Mouse (Mus musculus) midbrain, embryonic 14.5 days (tissue): Measurements from ENCODE around the gene Zfp384. TPM values are rescaled to one million over a fixed set of nuclear protein-coding genes. Genes with fewer than 3 reads are reported as not detected.

Source experiments
- ATAC-seq: fragments of 200-750 bp; cut with Nextera tagmentation; 2 replicates; pipeline ENCODE4 v1.8.0; 2017; ENCODE audit warnings: moderate number of reproducible peaks, moderate library complexity; ENCODE audit not compliant: low FRiP score, low TSS enrichment
- DNase-seq: peaks from one replicate; pipeline ENCODE4 v3.0.0-alpha.2; 2015
- H3K27ac ChIP-seq: fragments of 300-500 bp; sonication (generic); replicated peaks from 2 replicates; pipeline ENCODE4 v1.5.1; 2014; ENCODE audit warnings: mild to moderate bottlenecking, low read depth, low read length, moderate library complexity
- H3K27me3 ChIP-seq: fragments of 300-500 bp; sonication (generic); 2 replicates; pipeline ENCODE4 v1.6.1; 2014; ENCODE audit warnings: low read length, control low read depth, mixed read lengths; ENCODE audit not compliant: control insufficient read depth, insufficient read depth
- H3K36me3 ChIP-seq: fragments of 300-500 bp; sonication (generic); 2 replicates; pipeline ENCODE4 v1.6.1; 2014; ENCODE audit warnings: low read length, control low read depth; ENCODE audit not compliant: control insufficient read depth, insufficient read depth
- H3K4me1 ChIP-seq: fragments of 300-500 bp; sonication (generic); 2 replicates; pipeline ENCODE4 v1.6.1; 2014; ENCODE audit warnings: mild to moderate bottlenecking, antibody characterized with exemption, low read length, control low read depth; ENCODE audit not compliant: control insufficient read depth, insufficient read depth
- H3K4me2 ChIP-seq: fragments of 300-500 bp; sonication (generic); 2 replicates; pipeline ENCODE4 v1.6.1; 2014; ENCODE audit warnings: mild to moderate bottlenecking, low read length, moderate library complexity
- H3K4me3 ChIP-seq: fragments of 300-500 bp; sonication (generic); replicated peaks from 2 replicates; pipeline ENCODE4 v1.5.1; 2014; ENCODE audit warnings: low read depth, low read length
- H3K9ac ChIP-seq: fragments of 300-500 bp; sonication (generic); replicated peaks from 2 replicates; pipeline ENCODE4 v1.6.1; 2014; ENCODE audit warnings: mild to moderate bottlenecking, low read length, moderate library complexity
- H3K9me3 ChIP-seq: fragments of 300-500 bp; sonication (generic); 2 replicates; pipeline ENCODE4 v1.6.1; 2016; ENCODE audit warnings: low read length, control low read depth, mixed read lengths; ENCODE audit not compliant: control insufficient read depth
- whole genome bisulfite sequencing: fragments of 180-500 bp; shearing (Covaris S2); extraction: QIAGEN DNeasy Blood & Tissue Kit; methylation state at CpG from one replicate; pipeline ENCODE4 v1.1.7; 2014; 5-methylcytosine and 5-hydroxymethylcytosine counted together
- polyA plus RNA-seq: library from polyadenylated mRNA; unstranded; fragments of >200 nt; fragmentation: Nextera tagmentation; extraction: Ambion mirVana; gene quantifications from 2 replicates; pipeline ENCODE4 v1.2.1, GENCODE M21; 2014

Zfp384 gene
- polyA plus RNA-seq, 1 experiment from 2014 or later = 16.2 TPM

DNA sequence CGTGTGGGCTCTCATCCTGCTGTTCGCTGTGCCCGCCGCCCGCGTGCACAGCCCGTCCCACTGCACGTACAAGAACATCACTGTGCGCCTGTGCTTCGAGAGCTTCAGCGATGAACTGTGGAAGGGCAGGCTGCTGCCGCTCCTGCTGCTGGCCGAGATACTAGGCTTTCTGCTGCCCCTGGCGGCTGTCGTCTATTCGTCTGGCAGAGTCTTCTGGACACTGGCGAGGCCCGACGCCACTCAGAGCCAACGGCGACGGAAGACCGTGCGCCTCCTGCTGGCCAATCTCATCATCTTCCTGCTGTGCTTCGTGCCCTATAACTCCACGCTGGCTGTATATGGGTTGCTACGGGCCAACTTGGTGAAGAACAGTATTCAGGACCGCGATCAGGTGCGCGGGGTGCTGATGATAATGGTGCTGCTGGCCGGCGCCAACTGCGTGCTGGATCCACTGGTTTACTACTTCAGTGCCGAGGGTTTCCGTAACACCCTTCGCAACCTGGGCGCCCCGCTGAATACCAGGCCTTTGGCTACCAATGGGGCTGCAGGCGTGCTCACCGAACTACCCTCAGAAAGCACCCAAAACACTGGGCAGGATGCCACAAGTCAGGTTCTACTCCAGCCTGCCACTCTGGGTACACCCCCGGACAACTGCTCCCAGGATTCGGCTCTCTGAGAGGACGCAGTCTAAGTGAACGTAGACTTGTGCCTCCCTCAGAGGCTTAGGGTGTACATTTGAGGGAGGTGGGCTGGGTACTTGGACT is 73.0 kb downstream of the Zfp384 start:
- WGBS = 24% methylated on average over 45 of the region's 45 CpGs
- Histone ChIP-seq H3K9ac (peak overlapping the region; percentile 59; the same call in 1 of the 2 replicates), H3K27me3 (no peaks in the 10 kb centered on the region), H3K9me3 (no peaks in the 10 kb centered on the region), H3K4me1 (no peaks in the 10 kb centered on the region), H3K36me3 (no peaks in the 10 kb centered on the region), H3K27ac (peak overlapping the region; percentile 95), H3K4me3 (peak overlapping the region; percentile 39), H3K4me2 (peak overlapping the region; percentile 70)
- ATAC-seq = peak; percentile 93
- peak; percentile 97 for DNase-seq

DNA sequence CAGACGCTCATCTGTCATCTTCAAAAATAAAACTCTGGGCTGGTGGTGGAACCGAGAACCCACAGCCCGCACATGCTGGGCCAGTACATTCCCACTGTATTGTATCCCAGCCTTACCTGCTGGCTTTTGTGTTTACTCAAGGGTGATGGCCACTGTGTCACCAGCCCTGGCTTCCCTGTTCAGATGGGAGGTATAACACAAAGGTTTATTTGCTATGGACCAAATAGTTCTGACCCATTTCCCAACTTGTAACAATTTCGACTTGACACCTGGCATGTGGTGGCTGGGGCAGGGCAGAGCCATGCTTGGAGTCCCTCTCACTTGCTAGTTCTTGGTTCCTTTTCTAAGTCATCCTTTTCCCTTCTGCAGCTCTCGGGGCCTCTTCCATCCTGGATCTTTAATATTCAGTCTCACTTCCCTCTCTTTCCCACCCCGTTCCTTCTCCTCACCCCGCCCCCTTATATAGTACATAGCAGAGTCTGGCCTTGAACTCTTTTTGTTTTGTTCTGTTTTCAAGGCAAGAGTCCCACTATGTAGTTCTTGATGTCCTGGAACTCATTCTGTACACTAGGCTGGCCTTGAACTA is 73.9 kb downstream of the Zfp384 start:
- ATAC-seq (no peak), DNase-seq (no peak)

DNA sequence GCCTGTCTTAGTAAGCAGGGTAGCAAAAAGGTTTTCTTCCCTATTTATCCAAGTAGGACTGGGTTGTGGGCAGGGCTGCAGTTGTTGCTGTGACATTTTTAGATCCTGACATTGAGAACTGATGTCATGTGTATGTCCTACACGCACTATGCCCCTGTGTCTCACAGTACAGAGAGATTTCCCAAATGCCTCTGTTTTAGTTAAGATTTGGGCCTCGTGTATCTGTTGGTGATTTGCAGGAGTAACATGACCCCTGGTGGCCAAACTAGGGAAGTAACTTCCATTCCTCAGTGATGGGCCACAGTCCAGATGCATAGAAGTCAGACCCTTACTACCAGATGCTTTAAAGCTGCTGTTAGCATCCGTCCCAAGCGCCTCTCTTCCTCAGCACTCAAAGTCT is 75.5 kb downstream of the Zfp384 start:
- Histone ChIP-seq H3K9me3 (no peaks in the 10 kb centered on the region), H3K9ac (no peak overlapping the region), H3K4me3 (no peak overlapping the region), H3K36me3 (no peaks in the 10 kb centered on the region), H3K4me1 (peaks cover 11% of the 10 kb centered on the region), H3K27ac (no peak overlapping the region), H3K27me3 (no peaks in the 10 kb centered on the region), H3K4me2 (no peak overlapping the region)
- DNase-seq = peak; percentile 88
- 7% methylated on average over 4 of the region's 4 CpGs for WGBS
- 0 out of 2 replicates have a peak, but pooled peaks have one; percentile 7 for ATAC-seq

More for the DNA sequence above, 73.9 kb downstream of the Zfp384 start:
- Histone ChIP-seq H3K4me2 (no peak overlapping the region), H3K9me3 (no peaks in the 10 kb centered on the region), H3K36me3 (no peaks in the 10 kb centered on the region), H3K9ac (no peak overlapping the region), H3K4me3 (no peak overlapping the region), H3K4me1 (no peaks in the 10 kb centered on the region), H3K27me3 (no peaks in the 10 kb centered on the region), H3K27ac (no peak overlapping the region)
- 88% methylated on average over 7 of the region's 7 CpGs for WGBS

Other genes starting within 250 kb of the Zfp384 start
- 64.3 and 83.3 TPM in 2 replicates for gene Eno2, start 239.5 kb upstream of the Zfp384 start, polyA plus RNA-seq
- 1.4 and 3.2 TPM in 2 replicates for gene Lrrc23, start 229.4 kb upstream of the Zfp384 start, polyA plus RNA-seq
- 5.9 and 6.3 TPM in 2 replicates for gene Spsb2, start 200.5 kb upstream of the Zfp384 start, polyA plus RNA-seq
- 343 and 349 TPM in 2 replicates for gene Tpi1, start 194.8 kb upstream of the Zfp384 start, polyA plus RNA-seq
- gene Usp5, start 179.7 kb upstream of the Zfp384 start, polyA plus RNA-seq = 184 and 191 TPM in 2 replicates
- 25.0 and 43.7 TPM in 2 replicates for gene Cdca3, start 179.6 kb upstream of the Zfp384 start, polyA plus RNA-seq
- gene Gnb3, start 168.9 kb upstream of the Zfp384 start, polyA plus RNA-seq = 1.7 and 4.5 TPM in 2 replicates
- gene P3h3, start 151.4 kb upstream of the Zfp384 start, polyA plus RNA-seq = 13.9 and 15.7 TPM in 2 replicates
- gene Gpr162, start 145.2 kb upstream of the Zfp384 start, polyA plus RNA-seq = 14.7 and 34.9 TPM in 2 replicates
- 0.11 and 0.27 TPM in 2 replicates for gene Cd4, start 120.9 kb upstream of the Zfp384 start, polyA plus RNA-seq
- gene Lag3, start 97.4 kb upstream of the Zfp384 start, polyA plus RNA-seq = 3.3 and 3.5 TPM in 2 replicates
- 749 and 823 TPM in 2 replicates for gene Ptms, start 89.0 kb upstream of the Zfp384 start, polyA plus RNA-seq
- gene Mlf2, start 77.8 kb upstream of the Zfp384 start, polyA plus RNA-seq = 535 and 570 TPM in 2 replicates
- 85.6 and 85.9 TPM in 2 replicates for gene Cops7a, start 43.6 kb upstream of the Zfp384 start, polyA plus RNA-seq
- 43.2 and 57.1 TPM in 2 replicates for gene Pianp, start 12.5 kb upstream of the Zfp384 start, polyA plus RNA-seq
- 132 and 144 TPM in 2 replicates for gene Ing4, start 30.6 kb downstream of the Zfp384 start, polyA plus RNA-seq
- 16.3 and 16.7 TPM in 2 replicates for gene Acrbp, start 40.5 kb downstream of the Zfp384 start, polyA plus RNA-seq
- gene Lpar5, start 58.8 kb downstream of the Zfp384 start, polyA plus RNA-seq = 0.45 and 0.77 TPM in 2 replicates
- gene Chd4, start 86.8 kb downstream of the Zfp384 start, polyA plus RNA-seq = 70.7 and 90.6 TPM in 2 replicates
- 42.7 and 46.3 TPM in 2 replicates for gene Nop2, start 122.8 kb downstream of the Zfp384 start, polyA plus RNA-seq
- gene Iffo1, start 136.1 kb downstream of the Zfp384 start, polyA plus RNA-seq = 15.8 and 18.2 TPM in 2 replicates
- gene Gapdh, start 157.3 kb downstream of the Zfp384 start, polyA plus RNA-seq = 1,501 and 1,547 TPM in 2 replicates
- gene Ncapd2, start 182.6 kb downstream of the Zfp384 start, polyA plus RNA-seq = 40.6 and 50.3 TPM in 2 replicates
- gene Mrpl51, start 182.7 kb downstream of the Zfp384 start, polyA plus RNA-seq = 128 and 141 TPM in 2 replicates
- 5.5 and 10.6 TPM in 2 replicates for gene Vamp1, start 206.4 kb downstream of the Zfp384 start, polyA plus RNA-seq
- 3.0 and 3.3 TPM in 2 replicates for gene Tapbpl, start 222.7 kb downstream of the Zfp384 start, polyA plus RNA-seq
- 1.1 and 1.9 TPM in 2 replicates for gene Cd27, start 227.9 kb downstream of the Zfp384 start, polyA plus RNA-seq